Mouse (Mus musculus): ENCODE results near the gene Olfr678.
"Not testable (repeated sequence)": the region's sequence is repeated elsewhere in the genome, so short reads cannot be mapped to it uniquely, and the experiment has no call there.

Gene Olfr678

DNA sequence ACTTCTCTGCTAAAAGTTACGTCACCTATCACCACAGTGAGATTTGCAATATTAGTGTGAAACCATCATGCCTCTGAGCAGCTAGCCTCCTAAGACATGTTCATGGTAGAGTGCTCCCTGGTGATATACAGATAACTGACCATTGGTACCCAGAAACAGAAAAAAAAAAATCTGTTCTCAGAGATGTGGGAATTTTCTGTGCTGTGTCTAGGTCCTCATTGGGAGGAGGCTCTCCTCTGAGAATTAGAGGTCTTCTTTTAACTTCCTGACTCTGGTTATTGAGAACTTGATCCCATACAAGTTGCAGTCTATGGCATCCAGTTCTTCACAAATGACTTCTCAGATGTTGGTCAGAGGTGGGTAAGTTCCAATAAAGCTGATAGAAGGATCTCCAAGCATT is at the start of gene Olfr678:
Gene Olfr678, plus strand, starts transcription at position 301 of the 400 bp plus-strand sequence.
- in situ Hi-C loops (cut with MseI, MboI): no loop called here

DNA sequence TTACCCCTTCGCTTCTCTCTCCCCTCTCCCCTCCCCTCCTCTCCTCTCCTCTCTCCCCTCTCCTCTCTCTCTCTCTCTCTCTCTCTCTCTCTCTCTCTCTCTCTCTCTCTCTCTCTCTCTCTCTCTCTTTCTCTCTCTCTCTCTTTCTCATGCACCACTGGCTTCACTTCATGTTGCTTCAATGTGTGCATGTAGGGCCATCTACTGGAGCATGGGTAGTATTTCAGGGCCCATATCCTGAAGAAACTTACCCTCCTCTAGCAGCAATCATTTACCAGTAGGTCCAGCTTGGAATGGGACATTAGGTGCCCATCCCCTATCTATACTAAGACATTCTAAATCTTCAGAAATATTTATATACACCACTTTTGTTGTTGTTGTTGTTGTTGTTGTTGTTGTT is 41.7 kb upstream of the Olfr678 start:
- in situ Hi-C loops (cut with MseI, MboI): no loop called here

DNA sequence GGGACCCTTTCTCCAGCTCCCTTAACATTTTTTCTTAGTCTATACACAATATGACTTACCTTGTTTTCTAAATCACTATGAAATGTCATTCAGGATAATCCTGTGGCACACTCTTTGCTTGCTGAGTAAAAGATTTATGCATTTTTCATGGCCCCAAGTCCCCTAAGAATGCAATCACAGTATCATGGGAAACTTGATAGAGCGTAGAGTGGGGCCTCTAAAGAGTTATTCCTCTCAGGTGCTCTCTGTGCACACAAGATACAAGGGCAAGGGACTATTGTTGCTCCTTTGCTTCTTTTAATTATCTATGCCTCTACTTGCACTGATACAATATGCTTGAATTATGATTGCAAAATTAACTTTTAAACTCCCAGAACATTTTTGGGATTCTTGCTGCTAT is 35.9 kb upstream of the Olfr678 start, which contains the start of gene Olfr675:
Gene Olfr675, minus strand, starts transcription at position 101 of the 400 bp plus-strand sequence.
- in situ Hi-C loops (cut with MseI, MboI): no loop called here

DNA sequence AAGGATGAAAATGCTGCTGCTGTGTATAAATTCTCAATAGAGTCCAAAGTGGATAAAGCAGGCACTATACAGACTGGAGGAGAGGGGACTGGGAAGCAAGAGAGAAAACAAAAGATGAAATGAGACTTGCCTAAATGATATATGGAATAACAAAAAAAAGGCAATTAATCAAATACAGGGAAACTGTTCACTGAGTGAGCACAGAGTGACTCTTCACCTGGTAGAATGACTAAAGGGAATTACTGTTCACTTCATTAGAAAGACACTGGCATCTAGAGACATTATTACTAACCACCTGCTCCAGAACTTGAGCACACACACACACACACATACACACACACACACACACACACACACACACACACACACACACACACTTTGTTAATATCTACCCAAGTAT is 31.9 kb upstream of the Olfr678 start, which contains the start of gene Olfr676:
Gene Olfr676, plus strand, starts transcription at position 301 of the 400 bp plus-strand sequence.
- in situ Hi-C loops (cut with MseI, MboI): no loop called here

DNA sequence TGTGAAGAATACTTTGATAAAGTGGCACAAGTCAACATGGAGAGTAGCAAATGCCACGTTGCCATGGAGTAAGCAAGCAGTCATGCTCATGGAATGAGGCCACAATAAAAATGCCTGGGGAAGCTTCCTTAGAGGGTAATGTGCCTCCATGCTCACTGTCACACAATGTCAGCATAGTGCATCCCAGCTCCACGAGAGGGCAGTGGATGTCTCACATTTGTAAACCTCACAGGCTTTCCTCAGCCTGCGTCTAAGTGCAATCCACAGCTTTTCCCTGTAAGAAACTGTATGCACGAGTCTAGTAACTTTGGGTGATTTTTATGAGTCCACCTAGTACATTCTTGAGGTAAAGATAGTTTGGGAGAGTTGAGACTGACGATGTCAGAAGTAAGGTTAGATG is 30.4 kb upstream of the Olfr678 start:
- in situ Hi-C loops (cut with MseI, MboI): not testable (repeated sequence)

DNA sequence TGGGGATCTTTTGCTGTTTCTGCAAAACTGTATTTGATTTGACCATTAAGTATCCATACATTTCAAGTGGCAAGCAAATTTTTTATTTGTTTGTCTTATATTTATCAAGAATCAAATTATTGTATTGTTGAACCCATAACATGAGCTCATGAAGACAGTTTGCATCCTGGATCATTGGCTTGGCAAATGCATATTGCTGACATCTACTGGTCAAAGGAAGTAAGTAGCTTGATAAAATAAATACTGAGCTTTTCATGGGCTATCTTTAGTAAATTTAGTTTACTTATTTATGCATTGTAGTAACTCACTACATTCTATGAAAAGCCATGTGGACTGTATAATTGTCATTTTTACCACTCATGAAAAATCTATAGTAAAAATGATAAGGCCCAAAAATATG is 5.3 kb upstream of the Olfr678 start:
- in situ Hi-C loops (cut with MseI, MboI): no loop called here

DNA sequence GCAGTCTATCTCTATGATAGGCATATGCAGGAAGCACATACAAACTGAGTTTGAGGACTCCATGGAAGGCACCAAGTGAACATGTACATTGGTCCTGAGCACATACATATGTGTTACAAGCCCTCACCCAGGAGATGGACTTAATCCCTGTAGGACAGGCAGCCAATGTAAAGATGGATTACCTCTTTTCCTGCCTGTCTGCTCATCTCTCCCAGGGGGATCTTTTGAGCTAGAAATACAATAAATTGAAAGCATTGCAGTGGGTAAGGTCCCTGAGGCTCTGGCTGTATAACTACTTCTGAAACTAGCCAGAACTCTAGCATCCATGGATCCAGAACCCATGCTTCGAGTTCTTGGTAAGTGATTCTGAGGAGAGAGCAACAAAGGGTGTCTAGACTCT is 16.6 kb downstream of the Olfr678 start, which contains the start of gene Olfr679:
Gene Olfr679, plus strand, starts transcription at position 301 of the 400 bp plus-strand sequence.
- in situ Hi-C loops (cut with MseI, MboI): no loop called here

DNA sequence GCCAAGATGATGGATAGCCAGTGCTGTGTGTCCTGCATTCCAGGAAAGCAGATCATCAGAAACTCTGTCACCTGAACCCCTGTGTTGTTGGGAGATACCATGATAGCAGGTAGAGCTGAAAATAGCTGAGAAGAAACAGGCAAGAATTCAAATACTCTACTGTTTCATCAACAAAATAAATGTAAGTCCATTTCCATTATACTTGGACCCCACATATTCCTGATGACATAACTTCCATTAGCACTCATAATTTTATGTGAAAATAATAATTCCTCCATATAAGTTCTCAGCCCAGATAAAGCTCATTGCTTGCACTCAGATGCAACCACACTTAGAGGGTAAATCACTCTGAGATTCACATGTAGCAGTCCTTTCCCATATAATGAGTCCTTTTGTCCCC is 28.4 kb downstream of the Olfr678 start, which contains the start of gene Olfr680-ps1:
Gene Olfr680-ps1, minus strand, starts transcription at position 101 of the 400 bp plus-strand sequence.
- in situ Hi-C loops (cut with MseI, MboI): not testable (repeated sequence)

DNA sequence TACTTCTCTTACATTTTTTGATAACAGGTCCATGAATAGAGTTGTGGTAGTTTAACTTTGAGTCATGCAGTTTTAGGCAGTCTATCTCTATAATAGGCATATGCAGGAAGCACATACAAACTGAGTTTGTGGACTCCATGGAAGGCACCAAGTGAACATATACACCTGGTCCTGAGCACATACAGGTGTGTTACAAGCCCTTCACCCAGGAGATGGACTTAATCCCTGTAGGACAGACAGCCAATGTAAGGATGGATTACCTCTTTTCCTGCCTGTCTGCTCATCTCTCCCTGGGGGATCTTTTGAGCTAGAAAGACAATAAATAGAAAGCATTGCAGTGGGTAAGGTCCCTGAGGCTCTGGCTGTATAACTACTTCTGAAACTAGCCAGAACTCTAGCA is 52.3 kb downstream of the Olfr678 start, which contains the start of gene Olfr681:
Gene Olfr681, plus strand, starts transcription at position 301 of the 400 bp plus-strand sequence.
- in situ Hi-C loops (cut with MseI, MboI): no loop called here
